Mouse (Mus musculus) right cerebral cortex, adult 18-20 months (tissue): ENCODE results near the gene Lce1l.
"Not testable (repeated sequence)": the region's sequence is repeated elsewhere in the genome, so short reads cannot be mapped to it uniquely, and the experiment has no call there.

Experiments used
- DNase-seq: peaks from one replicate; pipeline ENCODE4 v3.0.0; 2022; ENCODE audit warnings: mixed read lengths

Gene Lce1l

GRCm38 (mm10) chr3:92851186-92851585, at the start of gene Lce1l:
TSS of gene Lce1l (minus strand) at chr3:92851286.
- no peak for DNase-seq

GRCm38 (mm10) chr3:92894489-92894888, 43.4 kb upstream of the Lce1l start:
- no peak for DNase-seq

DNA sequence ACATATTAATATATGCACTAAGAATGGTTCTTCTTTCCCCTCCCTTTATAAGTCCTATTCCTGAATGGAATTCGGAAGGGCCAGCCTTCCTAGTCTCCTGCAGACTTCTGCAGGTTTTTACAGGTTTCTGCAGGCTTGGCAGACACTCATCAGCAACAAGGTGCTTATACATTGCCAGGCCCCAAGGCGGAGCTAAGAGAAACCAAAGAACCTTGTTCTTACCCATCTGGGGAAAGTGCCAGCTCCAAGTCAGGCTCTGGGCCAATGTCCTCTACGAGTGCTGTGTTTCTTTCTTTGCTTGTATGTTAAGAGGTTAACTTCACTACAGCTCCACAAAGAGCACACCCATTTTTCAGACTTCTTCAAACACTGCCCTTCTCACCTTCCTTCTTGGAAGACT, 43.0 kb upstream of the Lce1l start:
- DNase-seq, result no peak

DNA sequence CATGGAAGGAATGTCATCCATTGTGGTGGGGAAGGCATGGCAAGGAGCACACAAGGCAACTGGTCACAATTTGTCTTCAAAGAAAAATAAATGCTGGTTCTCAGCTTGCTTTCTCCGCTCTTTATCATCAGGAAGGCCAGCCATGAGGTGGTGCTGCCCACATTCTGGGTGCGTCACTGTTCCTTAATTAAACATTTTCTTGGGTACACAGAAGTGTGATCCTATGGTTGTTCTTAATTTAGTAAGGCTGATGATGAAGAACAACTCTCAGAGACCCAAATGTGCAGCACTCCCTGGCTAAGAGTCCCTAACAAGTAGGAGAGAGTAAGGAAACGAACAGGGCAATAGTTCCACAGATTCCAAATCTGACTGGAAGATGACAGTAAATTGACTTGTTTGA, 23.1 kb upstream of the Lce1l start:
- DNase-seq, result peak; percentile 37

DNA sequence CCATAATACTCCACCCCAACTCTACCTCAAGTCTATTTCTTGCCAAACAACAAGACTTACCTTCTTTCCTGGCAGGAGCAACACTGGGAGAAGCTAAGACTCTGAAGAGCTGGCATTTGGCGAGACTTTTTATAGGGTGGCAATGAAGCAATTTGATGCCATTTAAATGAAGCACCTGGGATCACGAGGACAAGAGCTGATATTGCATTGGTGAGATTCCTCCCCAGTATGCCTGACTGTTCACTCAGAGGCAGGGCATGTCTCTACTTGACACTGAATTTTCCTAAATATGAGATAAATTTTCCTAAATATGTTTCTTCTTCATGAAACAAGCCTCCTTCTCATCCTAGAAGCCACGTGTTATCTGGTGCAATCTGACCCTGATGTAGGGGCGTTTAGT, 19.0 kb upstream of the Lce1l start, which contains the start of gene 2310050C09Rik:
2310050C09Rik (minus strand) TSS at position 101 of the 400 bp plus-strand sequence.
- no peak for DNase-seq

- DNase-seq, result no peak
Observed at GRCm38 (mm10) chr3:92827108-92827507, 24.0 kb downstream of the Lce1l start, which contains the start of gene Kprp. TSS of gene Kprp (minus strand) at chr3:92827247.

DNA sequence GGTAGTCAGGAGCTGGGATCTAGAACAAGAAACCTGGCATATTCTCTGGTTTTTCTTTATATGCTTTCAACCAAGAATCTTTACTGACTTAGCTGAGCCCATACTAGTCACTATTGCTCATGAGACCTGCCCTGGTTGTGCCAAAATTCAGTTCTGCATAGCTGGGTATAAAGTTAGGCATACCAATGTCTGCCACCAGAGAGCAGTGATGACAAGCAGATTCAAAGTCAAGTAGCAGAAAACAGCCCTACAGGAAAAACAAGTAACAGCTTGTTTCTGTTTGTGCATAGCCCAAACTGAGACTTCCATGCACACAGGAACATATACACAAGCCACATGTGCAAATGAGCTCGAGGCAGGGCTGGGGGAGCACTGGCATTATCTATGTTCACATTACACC, 25.3 kb downstream of the Lce1l start:
- DNase-seq, result no peak

DNA sequence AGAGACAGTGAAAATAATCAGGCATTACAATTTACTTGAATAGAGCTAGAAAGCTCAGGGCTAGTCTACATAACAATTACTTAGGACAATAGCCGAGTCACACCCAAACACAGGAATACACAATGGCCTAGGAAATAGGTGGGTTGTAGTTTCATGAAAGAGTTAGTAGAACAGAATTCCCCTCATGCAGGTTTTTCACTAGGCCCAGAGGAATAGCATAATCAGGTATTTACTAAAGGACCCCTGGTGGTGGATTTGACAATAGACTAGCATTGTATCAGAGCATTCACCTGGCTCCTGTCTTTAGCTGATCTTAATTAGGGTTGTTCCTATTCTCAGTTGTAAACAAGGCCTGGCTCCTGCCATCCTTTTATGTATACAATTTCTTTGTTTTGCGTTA, 35.0 kb downstream of the Lce1l start:
- DNase-seq, result not testable (repeated sequence)

DNA sequence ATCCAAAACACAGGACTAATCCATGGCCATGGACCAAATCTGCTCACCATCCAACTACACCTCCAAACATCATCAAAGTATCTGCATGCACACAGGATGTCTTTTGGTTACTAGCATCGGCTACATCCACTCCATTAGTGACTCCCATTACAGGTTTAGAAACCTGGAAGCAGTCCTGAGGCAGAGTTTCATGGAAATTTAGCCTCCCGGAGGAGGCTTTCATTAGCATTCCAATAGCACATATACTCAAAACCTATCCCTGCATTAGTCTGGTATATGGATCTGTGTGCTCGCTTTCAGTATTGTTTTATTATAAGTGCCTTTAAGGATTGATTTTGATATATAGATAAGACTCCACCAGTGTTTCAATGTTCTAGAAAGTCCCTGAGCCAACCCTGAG, 35.5 kb downstream of the Lce1l start:
- DNase-seq, result no peak

- no peak for DNase-seq
Observed at GRCm38 (mm10) chr3:92807791-92808190, 43.3 kb downstream of the Lce1l start, which contains the start of gene Lce1k. TSS of gene Lce1k (minus strand) at chr3:92807891.
